ENCODE assay signal across 44 mouse cellular contexts in the genomic region with DNA sequence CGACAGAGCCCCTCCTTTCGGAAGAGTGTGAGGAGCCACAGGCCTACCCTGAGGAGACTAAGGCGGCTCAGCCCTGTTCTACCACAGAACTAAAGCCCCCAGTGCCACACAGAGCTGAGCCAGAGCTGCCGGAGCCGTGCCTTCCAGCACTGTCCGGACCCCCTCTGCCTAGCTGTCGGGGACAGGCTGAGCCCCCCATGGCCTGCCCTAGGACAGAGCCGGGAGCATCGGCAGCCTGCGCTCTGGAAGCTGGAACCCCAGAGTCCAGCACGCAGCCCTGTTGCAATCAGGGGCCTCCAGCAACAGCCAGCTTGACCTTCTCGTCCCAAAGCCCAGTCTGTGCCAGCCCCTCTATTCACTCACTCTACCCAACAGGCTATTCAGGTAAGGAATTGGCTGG. TPM values are rescaled to one million over a fixed set of nuclear protein-coding genes. Genes with fewer than 3 reads are reported as not detected.
"Had no signal": no experiment of that assay in that cellular context is flagged by ENCODE, and none has a peak within 500 bp of the region (broad histone marks: within the 10 kb centered on the region; RNA-seq: fewer than 3 reads in every experiment).

No protein-coding gene starts in this region.

- H3K4me2 ChIP-seq: limb, embryonic 12.5 days; limb, embryonic 13.5 days; limb, embryonic 15.5 days; liver, embryonic 12.5 days; liver, embryonic 13.5 days; liver, embryonic 15.5 days; lung, embryonic 14.5 days; lung, embryonic 15.5 days; midbrain, embryonic 11.5 days; midbrain, embryonic 12.5 days; midbrain, embryonic 13.5 days; midbrain, embryonic 15.5 days; neural tube, embryonic 12.5 days; neural tube, embryonic 13.5 days had no signal

- H3K27ac ChIP-seq: limb, embryonic 10.5 days; limb, embryonic 12.5 days; limb, embryonic 13.5 days; limb, embryonic 15.5 days; liver, embryonic 12.5 days; liver, embryonic 13.5 days; liver, embryonic 15.5 days; lung, embryonic 15.5 days; macrophage; midbrain, embryonic 10.5 days; midbrain, embryonic 12.5 days; midbrain, embryonic 13.5 days; midbrain, embryonic 15.5 days; neural tube, embryonic 12.5 days; neural tube, embryonic 13.5 days had no signal

- ATAC-seq: liver, embryonic 12.5 days; liver, postnatal 0 days; lung, postnatal 0 days; midbrain, embryonic 13.5 days; midbrain, embryonic 15.5 days; midbrain, embryonic 16.5 days had no signal

- H3K9ac ChIP-seq: limb, embryonic 12.5 days; limb, embryonic 13.5 days; limb, embryonic 15.5 days; liver, embryonic 12.5 days; liver, embryonic 13.5 days; liver, embryonic 15.5 days; liver, postnatal 0 days; lung, embryonic 14.5 days; lung, embryonic 15.5 days; midbrain, embryonic 12.5 days; midbrain, embryonic 13.5 days; midbrain, embryonic 15.5 days; neural tube, embryonic 12.5 days; neural tube, embryonic 13.5 days had no signal

- H3K36me3 ChIP-seq: midbrain, embryonic 15.5 days; neural tube, embryonic 13.5 days had no signal

- H3K9me3 ChIP-seq: limb, embryonic 10.5 days; limb, embryonic 13.5 days; limb, embryonic 15.5 days; liver, embryonic 12.5 days; liver, embryonic 13.5 days; liver, embryonic 15.5 days; lung, embryonic 15.5 days; midbrain, embryonic 10.5 days; midbrain, embryonic 12.5 days; midbrain, embryonic 13.5 days; midbrain, embryonic 15.5 days; neural tube, embryonic 12.5 days; neural tube, embryonic 13.5 days had no signal

- H3K4me3 ChIP-seq: limb, embryonic 10.5 days; limb, embryonic 12.5 days; limb, embryonic 13.5 days; limb, embryonic 15.5 days; liver, embryonic 12.5 days; liver, embryonic 13.5 days; liver, embryonic 15.5 days; lung, embryonic 15.5 days; megakaryocyte, embryonic 14.5 days; midbrain, embryonic 10.5 days; midbrain, embryonic 12.5 days; midbrain, embryonic 13.5 days; midbrain, embryonic 15.5 days; myocyte; neural tube, embryonic 12.5 days; neural tube, embryonic 13.5 days had no signal

- DNase-seq: left cerebral cortex, postnatal 4 days; liver; liver, embryonic 13.5 days; liver, postnatal 0 days; lung, adult 18-20 months; lung, adult 2 months; lung, embryonic 14.5 days; lung, postnatal 10 days; lung, postnatal 14 days; lung, postnatal 36 days; lung, postnatal 4 days; midbrain, embryonic 14.5 days had no signal

- H3K4me1 ChIP-seq: neural tube, embryonic 13.5 days had no signal

RNA-seq across cellular contexts. Expression of gene C1ql4, which starts 5.3 kb away (rescaled TPM):
- total RNA-seq: left cerebral cortex, postnatal 10 days; left cerebral cortex, postnatal 14 days; left cerebral cortex, postnatal 25 days; left cerebral cortex, postnatal 36 days; left cerebral cortex, postnatal 4 days; liver, adult 2 months; megakaryocyte progenitor cell, adult 5-6 weeks; megakaryocyte, adult 5-6 weeks; megakaryocyte-erythroid progenitor cell, adult 5-6 weeks; monocyte, adult 5-6 weeks had no signal
- polyA plus RNA-seq: limb, embryonic 11.5 days; limb, embryonic 12.5 days; limb, embryonic 13.5 days; limb, embryonic 14.5 days; limb, embryonic 15.5 days; liver, embryonic 13.5 days; liver, embryonic 15.5 days; liver, embryonic 16.5 days; lung, adult 2 months; lung, embryonic 14.5 days; lung, embryonic 15.5 days; lung, embryonic 16.5 days; lung, postnatal 0 days; macrophage had no signal

RNA-seq across cellular contexts. Expression of gene Troap, which starts 7.9 kb away (rescaled TPM):
- total RNA-seq: liver, adult 2 months; monocyte, adult 5-6 weeks had no signal
- polyA plus RNA-seq: liver, adult 2 months had no signal

RNA-seq across cellular contexts. Expression of gene Dnajc22, which starts 10.6 kb away (rescaled TPM):
- total RNA-seq: left cerebral cortex, postnatal 10 days; left cerebral cortex, postnatal 14 days; megakaryocyte progenitor cell, adult 5-6 weeks; megakaryocyte-erythroid progenitor cell, adult 5-6 weeks; monocyte, adult 5-6 weeks had no signal
- polyA plus RNA-seq: macrophage had no signal

RNA-seq across cellular contexts. Expression of gene Prph, which starts 27.3 kb away (rescaled TPM):
- total RNA-seq: megakaryocyte, adult 5-6 weeks; megakaryocyte-erythroid progenitor cell, adult 5-6 weeks; monocyte, adult 5-6 weeks had no signal
- polyA plus RNA-seq: limb, embryonic 10.5 days had no signal

RNA-seq across cellular contexts. Expression of gene Spats2, which starts 43.4 kb away (rescaled TPM):
- total RNA-seq: megakaryocyte, adult 5-6 weeks; monocyte, adult 5-6 weeks had no signal
